Mouse (Mus musculus) thymus, postnatal 4 days (tissue): ENCODE results near the gene Glrp1.
A peak's percentile ranks its signal among the peaks of the same experiment; 100 is the strongest.

Source experiments
- DNase-seq: peaks from one replicate; pipeline ENCODE4 v3.0.0; 2021

Gene Glrp1

DNA sequence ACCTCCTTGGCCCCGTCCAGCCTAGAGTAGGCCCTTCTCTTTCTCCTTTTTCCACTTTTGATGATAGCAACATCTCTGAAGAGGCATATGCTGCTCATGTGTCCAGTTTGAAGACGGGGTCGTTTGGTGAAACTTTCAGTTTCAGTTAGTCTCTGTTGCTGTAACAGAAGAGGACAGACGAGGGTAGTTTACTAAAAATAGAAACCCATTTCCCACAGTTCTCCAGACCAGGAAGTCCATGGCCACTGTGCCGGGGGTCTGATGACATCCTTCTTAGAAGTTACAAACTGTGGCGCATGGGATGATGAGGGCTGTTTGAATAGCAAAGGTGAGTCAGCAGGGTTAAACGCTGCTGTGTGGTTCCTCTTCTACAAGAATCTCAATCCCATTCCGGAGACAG lies at the start of gene Glrp1:
Gene Glrp1, minus strand, starts transcription at position 278 of the 400 bp plus-strand sequence.
- DNase-seq = no peak

DNA sequence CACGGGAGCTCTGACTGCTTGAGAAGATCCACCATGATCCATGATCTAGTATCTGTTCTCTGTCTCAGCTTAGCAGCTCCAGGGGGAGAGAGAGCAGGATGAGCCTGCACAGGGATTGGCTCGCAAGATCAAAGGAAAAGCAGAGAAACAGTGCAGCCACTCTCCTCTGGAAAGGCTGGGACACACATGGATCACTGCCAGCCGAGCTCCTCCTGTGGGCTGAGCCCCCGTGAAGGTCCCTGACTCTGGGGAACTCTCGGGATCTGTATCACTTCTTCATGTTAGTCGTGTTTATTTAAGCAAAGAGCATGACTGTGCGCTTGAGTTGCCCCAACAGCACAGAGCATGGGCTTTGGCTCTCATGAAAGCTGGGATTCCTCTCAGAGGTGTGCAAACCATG lies 49.4 kb upstream of the Glrp1 start:
- DNase-seq = no peak

DNA sequence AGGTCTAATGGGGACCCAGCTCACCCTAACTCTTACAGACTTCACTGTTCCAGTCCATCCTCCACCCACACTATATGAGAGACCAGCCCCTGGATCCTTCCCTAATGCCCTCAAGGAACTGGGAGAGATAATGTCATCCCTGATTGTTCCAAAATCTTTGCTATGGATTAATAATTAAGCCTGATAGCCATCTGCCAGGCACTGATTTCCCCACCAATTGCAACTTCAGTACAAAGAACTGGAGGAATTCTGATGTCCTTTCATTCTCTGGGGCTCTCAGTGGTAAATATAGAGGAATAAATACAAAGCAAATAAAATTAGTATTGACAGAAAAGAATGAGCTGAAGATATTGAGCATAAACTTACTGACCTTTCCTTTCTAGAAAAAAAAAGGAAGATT lies 48.9 kb upstream of the Glrp1 start:
- no peak for DNase-seq

DNA sequence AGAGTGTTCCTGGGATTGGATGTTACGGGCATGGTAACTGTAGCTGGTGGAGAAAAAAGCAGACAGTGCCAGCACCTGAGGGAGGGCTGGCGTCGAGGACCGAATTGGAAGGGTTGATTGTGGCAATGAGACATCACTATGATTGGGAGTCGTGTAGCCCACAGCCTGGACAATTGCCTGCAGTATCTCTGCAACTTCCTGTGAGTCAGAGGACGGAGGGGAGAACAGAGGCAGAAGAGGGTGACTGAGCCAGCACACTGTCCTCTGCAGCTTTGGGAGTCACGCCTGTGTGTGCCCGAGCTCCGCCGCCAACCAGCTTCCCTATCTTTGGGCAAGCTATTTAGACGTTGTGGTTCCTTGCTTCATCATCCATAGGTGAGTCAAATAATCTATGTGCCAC lies 46.5 kb upstream of the Glrp1 start:
- DNase-seq = no peak

DNA sequence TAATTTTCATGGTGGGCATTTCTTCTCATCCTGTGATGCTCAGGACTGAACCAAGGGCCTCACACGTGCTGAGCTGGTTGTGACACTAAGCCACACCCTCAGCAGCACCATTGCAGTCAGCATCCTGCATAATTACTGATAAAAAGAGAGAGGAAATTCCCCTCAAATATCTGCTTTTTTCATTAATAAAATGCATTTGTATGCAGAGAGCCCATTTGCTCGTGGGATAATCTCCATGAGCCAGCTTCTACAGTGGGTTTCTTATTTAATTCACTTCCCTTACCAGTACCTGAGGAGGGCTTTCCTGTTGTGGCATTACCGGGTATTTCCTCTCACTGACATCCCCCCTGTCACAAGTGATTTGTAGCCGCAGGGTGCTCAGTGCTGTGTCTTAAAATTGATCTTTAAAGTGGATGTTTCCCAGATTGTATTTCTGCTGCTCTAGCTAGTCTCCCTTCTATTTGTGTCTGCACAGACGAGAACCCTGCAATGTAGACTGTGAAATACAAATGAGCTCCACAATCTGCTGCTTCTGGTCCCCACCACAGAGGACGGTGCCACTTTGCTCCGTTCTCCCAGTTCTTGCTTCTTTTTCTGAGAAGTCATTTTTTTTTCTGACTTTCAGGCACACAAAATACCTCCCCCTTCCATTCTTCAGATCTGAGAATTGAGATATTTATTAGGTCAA lies 43.8 kb upstream of the Glrp1 start:
- DNase-seq = no peak

DNA sequence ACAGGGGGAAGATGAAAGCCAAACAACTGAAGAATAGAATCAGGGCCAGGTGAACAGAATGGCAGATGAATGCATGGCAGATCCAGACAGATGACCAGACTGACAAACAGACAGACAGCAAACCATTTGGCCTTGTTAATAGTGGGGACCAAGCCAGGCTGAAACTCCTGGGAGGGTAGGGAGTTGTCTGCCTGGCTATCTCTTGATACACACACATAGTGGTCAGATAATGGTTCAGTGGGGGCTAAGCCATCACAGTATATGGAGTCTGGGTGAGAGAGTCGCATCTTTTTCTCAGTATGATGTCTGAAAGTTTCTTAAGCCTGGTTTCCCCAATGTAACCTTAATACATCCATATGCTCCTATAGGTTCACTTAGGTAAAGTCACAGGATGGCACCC lies 39.4 kb upstream of the Glrp1 start:
- DNase-seq = no peak

DNA sequence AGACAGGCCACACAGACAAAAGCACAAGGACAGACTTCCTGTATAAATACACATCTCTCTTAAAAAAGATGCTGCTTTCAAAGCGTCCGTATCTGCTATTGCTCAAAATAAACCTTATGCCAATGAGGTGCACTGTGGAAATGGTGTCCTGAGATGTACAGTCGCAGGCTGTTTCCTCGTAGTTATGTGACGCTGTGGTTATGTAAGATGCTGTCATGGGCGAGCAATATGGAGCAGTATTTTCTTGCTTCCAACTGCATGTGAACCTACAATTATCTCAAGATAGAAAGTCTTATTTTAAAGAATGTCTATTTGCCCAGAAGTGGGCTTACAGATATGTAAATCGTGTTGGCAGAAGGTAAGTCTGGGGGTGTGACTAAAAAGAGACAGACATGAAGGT lies 37.3 kb upstream of the Glrp1 start:
- DNase-seq = no peak

DNA sequence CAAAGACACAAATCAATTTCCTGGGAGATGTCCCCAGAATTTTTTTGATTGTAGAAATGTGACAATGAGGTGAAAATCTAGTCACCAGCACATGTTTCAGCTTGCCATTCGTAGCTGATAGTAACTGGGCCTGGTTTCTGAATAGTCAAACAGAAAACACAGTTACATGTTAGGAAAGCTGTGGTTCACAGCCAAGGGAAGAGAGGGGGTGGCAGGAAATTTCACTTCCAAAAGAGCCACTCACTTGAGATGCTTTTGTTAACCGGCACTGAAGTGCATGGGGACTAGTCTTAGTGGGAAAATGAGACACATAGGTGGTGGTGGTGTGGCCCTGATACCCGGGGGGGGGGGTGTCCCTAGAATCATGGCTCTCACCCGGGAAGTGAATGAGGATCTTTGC lies 33.7 kb upstream of the Glrp1 start:
- DNase-seq = no peak

DNA sequence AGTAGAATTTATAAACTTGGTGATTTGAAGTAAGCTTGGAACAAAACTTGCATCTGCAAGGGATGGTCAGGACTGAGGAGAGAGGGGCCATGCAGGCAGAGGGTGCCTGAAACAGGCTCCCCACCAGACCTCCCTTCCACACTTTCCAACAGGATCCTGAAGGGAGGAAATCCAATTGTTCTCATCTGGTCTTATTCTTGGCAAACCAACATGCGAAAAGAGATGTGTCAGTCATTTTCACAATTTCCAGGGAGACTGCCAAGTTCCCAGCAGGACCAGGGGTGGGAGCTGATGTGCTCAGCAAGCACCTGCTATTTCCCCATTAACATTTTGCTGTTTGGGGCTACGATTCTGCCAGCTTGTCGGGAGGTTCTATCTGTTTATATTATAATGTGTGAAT lies 30.0 kb upstream of the Glrp1 start:
- DNase-seq = no peak

DNA sequence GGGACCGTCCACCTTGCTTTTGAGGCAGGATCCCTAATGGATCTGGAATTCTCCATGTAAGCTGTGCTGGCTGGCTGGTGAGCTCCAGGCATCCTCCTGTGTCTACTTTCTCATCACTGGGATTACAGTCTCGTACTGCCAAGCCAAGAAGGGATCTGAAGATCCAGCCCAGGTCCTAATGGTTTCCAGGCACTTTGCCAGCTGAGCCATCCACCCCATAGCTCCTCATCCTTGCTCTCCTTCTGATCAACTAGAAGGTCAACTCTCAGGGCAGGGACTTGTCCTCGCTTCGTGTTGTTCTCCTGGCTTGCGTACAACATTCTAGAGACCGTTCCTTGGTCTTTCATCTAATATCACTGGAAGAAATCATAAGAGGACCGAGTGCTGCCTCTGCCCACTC lies 29.4 kb upstream of the Glrp1 start:
- no peak for DNase-seq

DNA sequence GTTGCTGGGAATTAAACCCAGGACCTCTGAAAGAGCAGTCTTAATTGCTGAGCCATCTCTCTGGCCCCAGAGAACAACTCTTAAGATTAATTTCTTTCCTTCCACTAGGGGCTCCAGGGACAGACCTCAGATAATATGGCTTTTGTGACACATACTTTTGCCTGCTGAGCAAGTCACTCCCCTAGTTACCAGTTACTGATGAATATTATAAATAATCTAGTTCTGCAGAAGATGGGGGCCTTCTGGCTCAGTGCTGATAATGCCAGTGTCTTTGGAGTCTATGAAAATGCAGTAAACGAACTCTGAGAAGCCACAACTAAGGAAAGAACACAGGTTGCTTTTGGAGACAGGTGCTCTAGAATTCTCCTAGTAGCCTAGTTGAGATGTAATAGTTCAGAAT lies 26.4 kb upstream of the Glrp1 start:
- DNase-seq = no peak

DNA sequence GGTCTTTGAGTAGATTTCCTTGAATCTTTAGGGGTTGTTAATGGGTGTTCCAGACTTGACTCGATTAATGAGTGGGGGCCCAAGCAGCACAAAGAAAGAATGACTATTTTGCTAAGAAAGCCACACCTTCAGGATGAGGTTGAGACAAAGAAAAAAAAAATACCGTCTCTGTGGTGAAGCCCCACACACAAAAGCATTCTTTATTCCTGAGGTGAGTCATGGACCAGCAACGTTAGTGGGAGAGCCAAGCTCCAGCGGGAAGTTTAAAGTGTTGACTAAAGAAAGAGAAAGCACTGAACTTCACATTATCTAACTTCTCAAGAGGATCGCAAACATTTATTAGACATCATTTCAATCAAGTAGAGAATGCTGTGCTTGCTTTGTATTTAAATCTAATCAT lies 24.2 kb upstream of the Glrp1 start:
- DNase-seq = no peak

DNA sequence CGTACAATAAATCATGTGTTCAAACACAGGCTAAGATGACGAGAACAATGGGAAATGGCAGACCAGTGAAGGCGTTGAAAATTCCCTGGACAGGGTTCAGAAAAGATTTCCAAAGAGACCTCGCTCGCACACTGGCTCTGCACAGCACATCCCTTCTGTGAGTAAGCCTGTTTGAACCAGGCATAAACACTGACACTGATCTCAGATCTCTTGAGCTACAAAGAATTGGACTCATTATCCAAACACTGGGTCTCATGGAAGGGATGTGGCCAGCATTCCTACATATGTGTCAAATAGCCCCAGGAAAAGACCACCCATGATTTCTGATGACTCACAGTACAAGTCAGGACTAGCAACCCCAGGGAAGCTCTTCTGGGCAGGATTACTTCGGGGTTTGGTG lies 16.3 kb upstream of the Glrp1 start:
- DNase-seq = no peak

DNA sequence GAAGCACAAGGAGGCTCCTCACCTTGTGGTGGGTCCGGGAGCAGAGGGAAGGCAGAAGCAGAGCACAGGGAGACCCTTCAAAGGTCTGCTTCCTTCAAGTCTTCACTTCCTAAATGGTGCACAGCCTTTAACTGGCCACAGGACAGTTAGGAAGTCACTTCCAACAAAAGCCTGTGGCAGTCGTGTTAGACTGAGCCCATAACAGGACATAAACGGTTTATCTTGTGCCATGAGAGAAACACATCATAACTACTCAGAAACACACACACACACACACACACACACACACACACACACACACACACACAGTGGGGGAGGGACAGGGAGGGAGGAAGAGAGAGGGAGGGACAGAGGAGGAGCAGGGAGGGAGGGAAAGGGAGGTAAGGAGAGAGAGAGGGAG lies 15.8 kb upstream of the Glrp1 start:
- no peak for DNase-seq

DNA sequence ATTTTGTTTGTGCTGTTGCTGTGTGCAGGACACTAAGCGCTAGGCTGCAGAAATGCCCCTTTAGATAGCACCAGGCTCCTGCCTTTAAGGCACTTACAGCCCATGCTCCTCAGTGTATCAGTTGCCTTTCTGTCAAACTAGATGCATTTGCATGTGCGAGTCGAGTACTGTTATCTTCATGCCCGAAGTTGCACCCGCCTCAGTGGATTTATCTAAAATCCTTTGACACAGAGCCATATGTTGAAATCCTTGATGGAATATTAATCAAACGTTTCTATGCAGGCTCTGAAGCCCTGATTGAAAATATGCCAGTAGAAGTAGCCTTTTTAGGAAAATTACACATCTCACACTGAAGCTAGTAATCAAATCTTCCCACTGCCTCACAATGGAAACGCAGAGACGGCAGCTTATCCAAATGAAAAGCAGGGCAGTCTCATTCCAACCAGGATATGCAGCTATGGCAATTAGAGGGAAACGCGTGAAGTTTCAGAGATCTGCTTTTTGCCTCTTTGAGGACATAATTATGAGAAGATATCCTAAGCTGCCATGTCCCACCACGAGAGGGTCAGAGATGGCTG lies 11.4 kb upstream of the Glrp1 start:
- DNase-seq = no peak

DNA sequence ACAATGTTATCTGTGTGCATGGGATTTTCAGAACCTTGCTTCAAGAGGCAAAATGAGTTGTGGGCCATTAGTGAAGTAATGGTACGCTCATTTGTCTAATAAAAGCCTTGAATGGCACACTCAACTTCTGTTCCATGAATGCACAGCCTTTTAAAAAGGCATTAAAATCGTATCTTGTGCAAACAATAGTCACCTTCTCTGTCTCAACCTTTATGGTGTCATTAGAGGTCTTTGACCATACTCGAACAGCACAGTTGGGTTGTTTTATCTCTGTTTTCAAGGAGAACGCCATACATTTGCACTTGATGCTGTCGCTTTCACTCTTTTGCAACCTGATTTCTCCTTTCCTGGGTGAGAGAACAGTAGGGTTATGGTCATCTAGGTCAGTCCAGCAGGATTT lies 3.7 kb upstream of the Glrp1 start:
- DNase-seq = no peak

DNA sequence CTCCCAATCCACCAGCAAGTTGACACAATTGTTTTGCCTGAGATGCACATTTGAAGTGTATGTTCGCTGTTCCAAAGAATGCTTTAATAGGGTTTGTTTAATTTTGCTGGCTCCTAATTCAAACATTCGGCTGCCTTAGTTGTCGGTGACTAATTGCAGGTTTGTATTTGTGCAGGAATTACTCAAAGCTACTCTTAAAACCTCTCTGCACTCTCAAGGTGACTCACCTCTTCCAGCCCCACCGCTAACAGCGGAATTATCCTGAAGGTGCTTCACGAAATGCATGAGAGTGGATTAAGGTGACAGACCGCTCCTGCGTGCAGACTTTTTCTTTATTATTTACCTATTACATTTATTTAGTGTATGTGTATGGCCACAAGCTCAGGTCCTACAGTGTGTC lies 2.0 kb downstream of the Glrp1 start:
- no peak for DNase-seq

DNA sequence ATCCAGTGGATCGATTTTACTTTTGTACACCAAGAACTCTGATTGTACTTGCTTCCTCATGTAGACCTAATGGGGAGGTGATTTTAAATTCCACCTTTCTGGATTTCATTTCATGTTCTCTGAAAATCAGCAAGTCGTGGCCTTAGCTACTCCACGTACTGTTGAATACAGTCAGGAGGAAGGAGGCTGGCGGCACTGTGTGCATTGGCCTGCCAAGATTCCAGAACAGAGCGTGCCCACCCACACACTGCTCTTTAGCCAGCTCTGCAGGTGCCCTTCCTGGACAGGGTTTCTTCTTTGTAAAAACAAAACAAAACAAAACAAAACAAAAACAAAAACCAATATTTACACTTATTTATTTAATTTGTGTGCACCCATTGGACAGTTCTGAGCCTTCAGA lies 2.7 kb downstream of the Glrp1 start:
- DNase-seq = no peak

DNA sequence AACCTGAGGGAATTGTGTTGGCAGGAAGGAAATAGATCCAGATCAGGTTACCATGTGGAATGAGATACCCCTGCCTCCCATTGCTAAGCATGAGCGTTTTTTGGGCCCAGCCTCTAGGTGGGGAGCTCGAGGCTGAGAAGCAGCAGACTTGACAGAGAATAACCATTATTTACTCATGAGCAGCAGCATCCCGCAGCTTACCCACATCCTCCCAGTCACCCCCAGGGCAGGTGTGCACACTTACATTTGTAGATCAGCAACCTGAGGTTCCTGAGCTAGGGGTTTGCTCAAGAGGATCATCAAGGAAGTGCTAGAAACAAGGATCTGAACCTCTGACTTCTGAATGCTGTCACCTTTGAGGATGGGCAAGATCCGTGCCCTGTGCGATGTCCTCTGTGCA lies 3.5 kb downstream of the Glrp1 start:
- DNase-seq = peak; percentile 68

DNA sequence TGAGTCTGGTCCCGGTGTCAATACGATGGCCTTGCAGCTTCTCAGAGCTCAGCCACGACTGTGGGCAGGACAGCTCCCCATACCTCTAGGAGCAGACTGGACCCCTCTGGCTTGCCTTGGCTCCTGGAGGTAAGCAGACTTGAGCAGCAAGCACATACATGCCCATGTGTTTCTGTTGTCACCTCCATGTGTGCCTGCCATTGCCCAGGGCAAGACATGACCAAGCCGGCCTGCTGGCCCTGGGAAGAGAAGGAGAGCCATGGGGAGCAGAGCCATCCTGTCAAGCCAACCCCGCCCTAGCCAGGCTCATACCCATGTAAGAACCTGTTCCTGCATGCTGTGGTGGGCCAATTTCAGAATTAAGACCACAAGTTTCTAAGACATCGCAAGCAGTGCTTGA lies 4.2 kb downstream of the Glrp1 start:
- peak; percentile 20 for DNase-seq

DNA sequence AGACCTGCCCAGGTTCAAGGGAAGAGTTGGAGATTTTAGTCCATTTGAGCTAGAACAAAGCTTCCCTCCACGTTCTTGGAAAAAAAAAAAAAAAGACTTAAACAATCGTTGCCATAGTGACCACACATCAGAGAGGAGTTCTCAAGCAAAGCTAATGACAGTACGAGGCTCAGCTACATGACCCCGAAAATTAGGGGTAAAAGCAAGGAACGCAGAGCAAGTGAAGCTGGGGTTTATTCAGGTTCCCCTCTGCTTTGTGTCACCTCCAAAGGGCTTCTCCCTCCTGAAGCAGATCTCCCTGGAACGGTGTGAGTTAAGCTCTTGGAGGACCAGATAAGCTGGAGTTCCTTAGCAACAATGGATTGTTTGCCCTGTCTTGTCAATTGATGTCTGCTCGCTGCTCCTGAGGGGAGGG lies 5.3 kb downstream of the Glrp1 start:
- no peak for DNase-seq

DNA sequence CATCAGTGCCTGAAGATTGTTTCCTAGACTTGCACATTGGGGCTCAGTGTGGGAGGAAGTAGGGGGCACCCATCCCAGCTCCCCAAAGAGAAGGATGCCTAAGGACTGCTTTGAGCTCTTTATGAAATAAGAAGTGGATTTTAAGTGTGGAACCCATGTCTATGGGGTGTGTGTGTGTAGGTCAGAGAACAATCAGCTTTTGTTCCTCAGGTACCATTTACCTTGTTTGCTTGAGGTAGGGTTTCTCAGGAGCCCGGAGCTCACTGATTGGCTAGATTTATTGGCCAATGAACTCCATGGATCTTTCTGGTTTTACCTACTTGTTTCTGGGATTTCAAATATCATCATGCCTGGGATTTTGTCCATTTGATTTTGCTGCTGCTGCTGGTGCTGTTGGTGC lies 7.0 kb downstream of the Glrp1 start:
- no peak for DNase-seq

DNA sequence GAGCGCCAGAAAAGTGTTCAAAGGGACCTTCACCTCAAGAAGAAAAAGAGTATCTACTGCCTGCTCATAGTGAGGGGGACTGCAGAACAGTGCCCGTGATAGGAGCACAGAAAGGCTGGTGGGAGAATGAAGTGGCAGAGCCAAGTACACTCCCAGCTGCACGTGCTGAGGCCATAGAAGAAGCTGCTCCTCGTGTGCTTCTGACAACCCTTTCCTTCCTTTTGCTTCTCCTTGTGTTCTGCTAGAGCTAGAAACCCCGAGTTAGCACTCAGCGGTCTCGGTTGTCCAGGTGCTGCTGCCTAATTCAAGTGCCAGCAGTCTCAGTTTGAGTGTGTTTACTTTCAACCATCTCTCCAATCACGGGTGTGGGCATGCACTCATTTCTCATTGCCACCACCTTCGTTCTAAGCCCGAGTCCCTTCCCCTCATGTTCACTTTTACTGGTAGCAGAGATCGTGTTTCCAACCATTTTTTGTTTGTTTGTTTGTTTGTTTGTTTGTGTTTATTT lies 10.6 kb downstream of the Glrp1 start:
- no peak for DNase-seq

DNA sequence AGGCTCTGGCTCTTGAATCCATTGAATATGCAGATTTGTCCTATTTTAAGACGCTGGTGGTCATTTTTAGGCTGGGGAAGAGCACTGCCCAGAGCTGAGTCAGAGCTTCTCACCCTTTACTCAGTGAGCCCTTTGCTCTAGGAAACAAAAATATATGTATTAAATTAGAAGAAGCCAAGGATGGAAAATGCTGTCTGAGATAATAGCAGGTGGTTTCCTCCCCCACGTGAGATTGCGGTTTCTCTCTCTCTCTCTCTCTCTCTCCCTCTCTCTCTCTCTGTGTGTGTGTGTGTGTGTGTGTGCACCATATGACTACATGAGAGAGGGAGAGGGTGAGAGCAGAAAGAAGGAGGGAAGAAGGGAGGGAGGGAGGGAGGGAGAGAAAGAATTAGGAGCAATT lies 12.5 kb downstream of the Glrp1 start:
- no peak for DNase-seq

DNA sequence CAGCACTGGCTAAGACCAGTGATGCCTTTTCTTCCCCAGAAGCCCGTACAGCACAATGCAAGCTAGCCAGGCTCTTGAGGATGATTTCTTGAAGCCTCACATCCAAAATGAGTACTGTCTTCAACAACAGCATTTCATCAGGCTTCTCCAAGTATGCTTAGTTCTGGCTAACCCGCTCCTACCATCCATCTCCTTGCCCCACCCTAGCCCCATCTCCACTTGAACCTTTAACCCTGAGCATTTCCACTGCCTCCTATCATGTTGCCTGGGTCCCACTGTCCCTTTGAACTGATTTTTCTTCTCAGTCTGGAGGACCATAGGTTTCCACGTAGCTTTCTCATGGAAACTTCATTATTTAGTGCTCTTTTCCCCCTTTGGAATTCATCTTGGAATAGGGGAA lies 17.5 kb downstream of the Glrp1 start:
- no peak for DNase-seq
